Mouse (Mus musculus) ES-E14 (cell line): ENCODE measurements around the gene Tmem205. TPM values are rescaled to one million over a fixed set of nuclear protein-coding genes. Genes with fewer than 3 reads are reported as not detected.

ENCODE experiments used
- DNase-seq: peaks from one replicate; pipeline ENCODE4 v3.0.0-alpha.2; 2013; ENCODE audit warnings: low read depth, low spot score
- H3K27ac ChIP-seq: 2 replicates; pipeline ENCODE4 v1.5.1; 2012; ENCODE audit warnings: low read depth, mild to moderate bottlenecking, low read length, moderate library complexity, mixed read lengths; ENCODE audit not compliant: poor library complexity, insufficient read depth, severe bottlenecking
- H3K36me3 ChIP-seq: 2 replicates; pipeline ENCODE4 v1.6.1; 2012; ENCODE audit warnings: mild to moderate bottlenecking, low read length, moderate library complexity, mixed read lengths; ENCODE audit not compliant: control insufficient read depth, poor library complexity, insufficient read depth, severe bottlenecking
- H3K4me1 ChIP-seq, 2 experiments: fragments of 150-350 bp in 1 of 2; sonication (generic) in 1 of 2; 2 replicates each; pipeline ENCODE4 v1.6.1; 2012; ENCODE audit warnings: low read length in 2 of 2, mild to moderate bottlenecking in 1 of 2, mixed read lengths in 1 of 2; ENCODE audit not compliant: control insufficient read depth in 2 of 2, insufficient read depth in 2 of 2, poor library complexity in 1 of 2
- H3K4me3 ChIP-seq, 2 experiments: fragments of 150-350 bp in 1 of 2; sonication (generic) in 1 of 2; 2 replicates each; pipeline ENCODE4 v1.5.1; 2012; ENCODE audit warnings: low read length in 2 of 2, low read depth in 1 of 2, mild to moderate bottlenecking in 1 of 2, mixed read lengths in 1 of 2; ENCODE audit not compliant: insufficient read depth in 1 of 2, poor library complexity in 1 of 2, severe bottlenecking in 1 of 2
- H3K9ac ChIP-seq: 2 replicates; pipeline ENCODE4 v1.6.1; 2012; ENCODE audit warnings: low read depth, mild to moderate bottlenecking, low read length, mixed read lengths; ENCODE audit not compliant: poor library complexity, insufficient read depth, severe bottlenecking
- H3K9me3 ChIP-seq: fragments of 150-350 bp; sonication (generic); 2 replicates; pipeline ENCODE4 v1.6.1; 2012; ENCODE audit warnings: low read depth, mild to moderate bottlenecking, low read length; ENCODE audit not compliant: control insufficient read depth, insufficient read depth
- CHD2 ChIP-seq: IDR thresholded peaks from 2 replicates; pipeline ENCODE4 v1.6.1; 2014; ENCODE audit warnings: mild to moderate bottlenecking, low read depth, low read length, inconsistent platforms
- HCFC1 ChIP-seq: IDR thresholded peaks from 2 replicates; pipeline ENCODE4 v1.6.1; 2012; ENCODE audit warnings: low read length, inconsistent platforms, borderline replicate concordance; ENCODE audit not compliant: insufficient read depth
- MAFK ChIP-seq: IDR thresholded peaks from 2 replicates; pipeline ENCODE4 v1.6.1; 2014; ENCODE audit warnings: mild to moderate bottlenecking, low read depth, low read length, inconsistent platforms; ENCODE audit not compliant: insufficient read depth
- ZC3H11A ChIP-seq: IDR thresholded peaks from 2 replicates; pipeline ENCODE4 v1.6.1; 2012; ENCODE audit warnings: low read depth, mild to moderate bottlenecking, inconsistent platforms, low read length, borderline replicate concordance
- ZNF384 ChIP-seq: IDR thresholded peaks from 2 replicates; pipeline ENCODE4 v1.6.1; 2012; ENCODE audit warnings: low read depth, low read length, inconsistent platforms
- in situ Hi-C, 2 experiments: fragments of 600-800 bp; cut with MboI; formaldehyde crosslinking; loops; one replicate each; pipeline ENCODE4 v1.15.1; 2025; ENCODE audit warnings: low sequenced_read_pairs in 2 of 2, inconsistent platforms in 1 of 2; ENCODE audit not compliant: unreplicated experiment in 2 of 2
- total RNA-seq: library from RNA; depleted of rRNA; stranded (reverse); fragments of 300-350 nt; gene quantifications from 2 replicates; pipeline ENCODE4 v1.2.3, GENCODE M21; 2012

The Tmem205 gene
- total RNA-seq, 1 experiment, result 38.1 TPM

GRCm38 (mm10) chr9:21943638-21944037 is 16.3 kb upstream of the Tmem205 start:
- Histone ChIP-seq H3K9me3 (no peaks in the 10 kb centered on the region), H3K4me3 (peak overlapping the region; percentile 1 to 3; a peak in 2 of 4 replicates), H3K9ac (no peak overlapping the region), H3K36me3 (no peaks in the 10 kb centered on the region), H3K27ac (no peak overlapping the region), H3K4me1 (peaks cover 0 to 21% of the 10 kb centered on the region in 2 experiments; a peak in 2 of 4 replicates)
- no peak for TF ChIP-seq CHD2
- TF ChIP-seq HCFC1, result no peak
- TF ChIP-seq ZC3H11A, result no peak
- no peak for TF ChIP-seq MAFK
- TF ChIP-seq ZNF384, result no peak
- in situ Hi-C loops, result no loop called here
- no peak for DNase-seq

GRCm38 (mm10) chr9:21943046-21943445 is 15.7 kb upstream of the Tmem205 start:
- H3K27ac ChIP-seq, result no peak overlapping the region
- no peaks in the 10 kb centered on the region for H3K36me3 ChIP-seq
- H3K4me1 ChIP-seq, result peaks cover 0 to 20% of the 10 kb centered on the region in 2 experiments; a peak in 2 of 4 replicates
- H3K4me3 ChIP-seq, result peak overlapping the region in 1 of 2 experiments; percentile 3; a peak in 1 of 4 replicates
- in situ Hi-C loops, result no loop called here
- DNase-seq, result no peak
- H3K9me3 ChIP-seq, result no peaks in the 10 kb centered on the region
- no peak overlapping the region for H3K9ac ChIP-seq
- TF ChIP-seq ZNF384 (no peak), MAFK (no peak), HCFC1 (no peak), ZC3H11A (no peak), CHD2 (no peak)

- Histone ChIP-seq H3K36me3 (no peaks in the 10 kb centered on the region; the same call in 1 of the 2 replicates), H3K4me1 (peaks cover 0 to 8% of the 10 kb centered on the region in 2 experiments; a peak in 2 of 4 replicates), H3K4me3 (no peak overlapping the region), H3K27ac (no peak overlapping the region), H3K9ac (no peak overlapping the region), H3K9me3 (no peaks in the 10 kb centered on the region)
- no peak for DNase-seq
- in situ Hi-C loops, result no loop called here
- TF ChIP-seq CHD2, result no peak
- no peak for TF ChIP-seq HCFC1
- TF ChIP-seq ZNF384, result no peak
- TF ChIP-seq ZC3H11A, result no peak
- no peak for TF ChIP-seq MAFK
These were observed 11.0 kb upstream of the Tmem205 start for GRCm38 (mm10) chr9:21938234-21938855.

- no peak overlapping the region for H3K4me3 ChIP-seq
- H3K27ac ChIP-seq, result no peak overlapping the region
- no peak overlapping the region for H3K9ac ChIP-seq
- DNase-seq, result no peak
- no peaks in the 10 kb centered on the region for H3K9me3 ChIP-seq
- no peak for TF ChIP-seq ZNF384
- TF ChIP-seq HCFC1, result no peak
- TF ChIP-seq ZC3H11A, result no peak
- TF ChIP-seq CHD2, result no peak
- no peak for TF ChIP-seq MAFK
- peaks cover 2 to 10% of the 10 kb centered on the region in 2 experiments; a peak in 2 of 4 replicates for H3K4me1 ChIP-seq
- no peaks in the 10 kb centered on the region; the same call in 1 of the 2 replicates for H3K36me3 ChIP-seq
- in situ Hi-C loops, result no loop called here
These were observed 10.4 kb upstream of the Tmem205 start for GRCm38 (mm10) chr9:21937711-21938175.
